Mouse (Mus musculus) forebrain, postnatal 0 days (tissue): Measurements from ENCODE around the gene Ppil1. TPM values are rescaled to one million over a fixed set of nuclear protein-coding genes. Genes with fewer than 3 reads are reported as not detected.
"Not testable (repeated sequence)": the region's sequence is repeated elsewhere in the genome, so short reads cannot be mapped to it uniquely, and the experiment has no call there.

ENCODE experiments used
- ATAC-seq: fragments of 200-750 bp; cut with Nextera tagmentation; 2 replicates; pipeline ENCODE4 v1.8.0; 2017; ENCODE audit warnings: mild to moderate bottlenecking, moderate library complexity
- DNase-seq: peaks from one replicate; pipeline ENCODE4 v3.0.0-alpha.2; 2015
- H3K27ac ChIP-seq: fragments of 300-500 bp; sonication (generic); 2 replicates; pipeline ENCODE4 v1.5.1; 2014; ENCODE audit warnings: low read depth, mild to moderate bottlenecking, antibody characterized with exemption, low read length, moderate library complexity, mixed read lengths
- H3K27me3 ChIP-seq: fragments of 300-500 bp; sonication (generic); 2 replicates; pipeline ENCODE4 v1.6.1; 2014; ENCODE audit warnings: mild to moderate bottlenecking, low read length, mixed read lengths; ENCODE audit not compliant: insufficient read depth
- H3K36me3 ChIP-seq: fragments of 300-500 bp; sonication (generic); 2 replicates; pipeline ENCODE4 v1.6.1; 2014; ENCODE audit warnings: mild to moderate bottlenecking, moderate library complexity; ENCODE audit not compliant: insufficient read depth
- H3K4me1 ChIP-seq: fragments of 300-500 bp; sonication (generic); 2 replicates; pipeline ENCODE4 v1.6.1; 2014; ENCODE audit warnings: antibody characterized with exemption; ENCODE audit not compliant: insufficient read depth
- H3K4me2 ChIP-seq: fragments of 300-500 bp; sonication (generic); 2 replicates; pipeline ENCODE4 v1.6.1; 2014; ENCODE audit warnings: low read depth, mild to moderate bottlenecking, moderate library complexity
- H3K4me3 ChIP-seq: fragments of 300-500 bp; sonication (generic); 2 replicates; pipeline ENCODE4 v1.5.1; 2014; ENCODE audit warnings: low read depth, low read length, mixed read lengths
- H3K9ac ChIP-seq: fragments of 300-500 bp; sonication (generic); 2 replicates; pipeline ENCODE4 v1.6.1; 2014; ENCODE audit warnings: mild to moderate bottlenecking
- H3K9me3 ChIP-seq: fragments of 300-500 bp; sonication (generic); 2 replicates; pipeline ENCODE4 v1.6.1; 2016; ENCODE audit warnings: low read length
- CTCF ChIP-seq: sonication (generic); IDR thresholded peaks from 2 replicates; pipeline ENCODE4 v1.5.1; 2016; ENCODE audit warnings: antibody characterized with exemption, control low read depth, low read depth
- WGBS: fragments of 180-500 bp; shearing (Covaris S2); extraction: QIAGEN DNeasy Blood & Tissue Kit; methylation state at CpG from one replicate; pipeline ENCODE4 v1.1.7; 2014; 5-methylcytosine and 5-hydroxymethylcytosine counted together
- polyA plus RNA-seq: library from polyadenylated mRNA; unstranded; fragments of >200 nt; fragmentation: Nextera tagmentation; extraction: Ambion mirVana; gene quantifications from 2 replicates; pipeline ENCODE4 v1.2.1, GENCODE M21; 2015
- total RNA-seq: library from RNA; depleted of rRNA; stranded (reverse); fragments of >200 nt; gene quantifications from 2 replicates; pipeline ENCODE4 v1.2.3, GENCODE M21; 2014

The Ppil1 gene
- total and polyA plus RNA-seq, 2 experiments from 2014 or later = 67.8 to 103 TPM

DNA sequence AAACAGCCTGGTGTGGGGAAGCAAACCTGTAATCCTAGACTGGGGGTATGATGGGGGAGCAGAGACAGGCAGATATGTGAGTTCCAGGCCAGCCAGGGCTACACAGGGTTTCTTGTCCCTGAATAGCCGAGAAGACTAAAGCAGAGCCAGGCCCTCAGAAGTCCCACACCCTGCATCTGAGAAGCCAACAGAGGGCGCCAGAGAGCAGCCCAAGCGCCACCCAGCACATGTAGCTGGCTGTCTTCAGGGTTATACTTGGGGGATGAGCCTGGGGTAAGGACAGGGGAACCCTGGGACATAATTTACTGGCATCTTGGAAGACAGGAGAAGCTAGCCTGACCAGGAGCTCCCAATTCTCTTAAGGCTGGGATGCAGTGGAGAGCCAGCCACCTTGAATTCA, 4.5 kb downstream of the Ppil1 start:
- H3K27me3 ChIP-seq = no peaks in the 10 kb centered on the region
- peak; percentile 65 for ATAC-seq
- H3K4me3 ChIP-seq = no peak overlapping the region
- 2% methylated on average over 3 of the region's 3 CpGs for WGBS
- DNase-seq = peak; percentile 86
- H3K4me1 ChIP-seq = peaks cover 14% of the 10 kb centered on the region
- H3K4me2 ChIP-seq = no peak overlapping the region
- H3K36me3 ChIP-seq = peaks cover 20% of the 10 kb centered on the region
- H3K9ac ChIP-seq = no peak overlapping the region
- TF ChIP-seq CTCF = peak; percentile 95
- H3K27ac ChIP-seq = no peak overlapping the region
- H3K9me3 ChIP-seq = no peaks in the 10 kb centered on the region

DNA sequence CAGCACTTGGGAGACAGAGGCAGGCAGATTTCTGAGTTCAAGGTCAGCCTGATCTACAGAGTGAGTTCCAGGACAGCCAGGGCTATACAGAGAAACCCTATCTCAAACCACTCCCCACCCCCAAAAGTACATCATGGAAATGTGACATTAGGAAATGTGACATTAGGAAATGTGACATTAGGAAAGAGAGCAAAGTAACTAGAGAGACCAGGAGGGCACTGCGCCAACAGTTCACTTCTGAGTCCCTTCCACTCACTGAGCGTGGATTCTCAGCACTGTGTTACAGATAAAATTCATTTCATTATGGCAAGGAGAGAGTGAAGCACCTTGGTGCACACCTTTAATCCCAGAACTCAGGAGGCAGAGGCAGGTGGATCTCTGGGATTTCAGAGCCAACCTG, 5.1 kb downstream of the Ppil1 start:
- Histone ChIP-seq H3K27ac (no peak overlapping the region), H3K4me1 (peaks cover 11% of the 10 kb centered on the region; the same call in 1 of the 2 replicates), H3K4me2 (no peak overlapping the region), H3K9ac (no peak overlapping the region), H3K4me3 (no peak overlapping the region), H3K27me3 (no peaks in the 10 kb centered on the region), H3K36me3 (peaks cover 20% of the 10 kb centered on the region), H3K9me3 (no peaks in the 10 kb centered on the region)
- no peak for ATAC-seq
- TF ChIP-seq CTCF = no peak
- no peak for DNase-seq
- WGBS = 89% methylated on average over 2 of the region's 2 CpGs

DNA sequence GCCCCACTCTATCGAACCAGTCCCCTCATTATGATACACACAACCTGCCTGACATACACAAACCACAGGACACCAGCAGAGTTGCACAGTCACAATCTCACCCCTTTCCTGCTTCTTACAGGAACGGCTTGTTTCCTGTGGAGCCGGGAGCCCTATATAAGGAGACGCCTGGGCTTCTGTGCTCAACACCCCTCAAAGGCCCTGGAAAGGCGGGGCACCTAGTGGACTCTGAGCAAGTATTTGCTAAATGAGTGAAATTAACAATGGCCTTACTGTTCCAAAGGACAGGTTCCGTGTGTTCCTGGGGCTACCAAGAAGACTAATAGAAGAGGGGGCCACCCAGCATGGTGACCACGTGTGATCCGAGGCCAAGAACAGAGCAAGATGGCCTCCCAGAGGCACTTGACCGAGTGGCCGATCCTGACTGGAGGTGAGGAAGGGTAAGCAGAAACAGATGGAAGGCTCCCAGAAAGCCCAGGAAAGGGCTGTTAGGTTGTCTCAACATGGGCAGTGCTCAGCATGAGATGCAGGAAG, 5.9 kb downstream of the Ppil1 start:
- Histone ChIP-seq H3K9ac (no peak overlapping the region), H3K9me3 (no peaks in the 10 kb centered on the region), H3K4me2 (no peak overlapping the region), H3K4me1 (peaks cover 9% of the 10 kb centered on the region; the same call in 1 of the 2 replicates), H3K27me3 (no peaks in the 10 kb centered on the region), H3K4me3 (no peak overlapping the region), H3K27ac (no peak overlapping the region), H3K36me3 (peaks cover 20% of the 10 kb centered on the region)
- WGBS = 83% methylated on average over 10 of the region's 10 CpGs
- DNase-seq = no peak
- no peak for TF ChIP-seq CTCF
- no peak for ATAC-seq

DNA sequence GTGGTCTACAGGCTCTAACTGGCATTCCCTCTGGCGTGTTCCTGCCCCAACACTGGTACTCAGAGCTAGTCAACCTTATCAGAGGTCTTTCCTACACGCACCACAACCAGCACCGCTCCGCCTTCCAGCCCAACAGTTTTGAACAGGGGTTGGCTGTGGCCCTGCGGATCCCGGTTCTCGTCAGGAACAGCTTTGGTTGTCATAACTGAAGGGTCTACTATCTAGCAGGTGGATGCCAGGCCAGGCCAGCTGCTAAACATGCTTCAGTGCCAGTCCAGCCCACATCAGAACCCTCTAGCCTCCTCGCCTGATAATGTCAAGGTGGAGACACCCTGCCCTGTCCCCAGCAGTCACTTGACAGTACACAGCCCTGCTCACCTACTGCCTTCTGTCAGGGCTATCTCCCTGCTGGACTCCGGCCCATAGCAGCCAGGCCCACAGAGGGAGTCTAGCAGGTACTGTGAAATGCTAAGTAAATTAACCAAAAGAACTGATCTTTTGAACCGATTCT, 6.9 kb downstream of the Ppil1 start:
- H3K9ac ChIP-seq = no peak overlapping the region
- WGBS = 92% methylated on average over 10 of the region's 10 CpGs
- H3K9me3 ChIP-seq = no peaks in the 10 kb centered on the region
- no peak overlapping the region for H3K4me3 ChIP-seq
- no peaks in the 10 kb centered on the region for H3K4me1 ChIP-seq
- no peak overlapping the region for H3K27ac ChIP-seq
- H3K36me3 ChIP-seq = peaks cover 20% of the 10 kb centered on the region
- no peak for DNase-seq
- ATAC-seq = no peak
- H3K4me2 ChIP-seq = no peak overlapping the region
- TF ChIP-seq CTCF = no peak
- no peaks in the 10 kb centered on the region for H3K27me3 ChIP-seq

DNA sequence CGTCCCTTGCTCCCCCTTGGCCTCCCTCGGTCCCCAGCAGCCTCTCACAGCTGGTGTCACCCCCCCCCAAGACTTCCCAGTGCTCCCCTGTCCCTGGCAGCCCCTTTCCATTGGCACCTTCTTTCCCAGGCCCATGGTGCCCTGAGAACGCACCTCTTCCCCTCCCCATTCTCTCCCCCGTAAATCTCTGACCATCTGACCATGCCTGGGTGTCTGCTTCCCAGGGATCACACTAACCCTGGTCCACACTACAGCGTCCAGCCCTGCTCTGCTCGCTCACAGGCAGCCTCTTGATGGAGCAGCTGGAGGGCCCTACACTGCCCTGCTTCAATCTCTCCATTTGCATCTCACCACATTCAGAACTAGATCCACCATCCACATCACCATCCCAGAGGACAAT, 7.5 kb downstream of the Ppil1 start:
- no peak for ATAC-seq
- Histone ChIP-seq H3K4me3 (no peak overlapping the region), H3K4me1 (no peaks in the 10 kb centered on the region), H3K9ac (no peak overlapping the region), H3K36me3 (peaks cover 21% of the 10 kb centered on the region), H3K27me3 (no peaks in the 10 kb centered on the region), H3K9me3 (no peaks in the 10 kb centered on the region), H3K27ac (no peak overlapping the region), H3K4me2 (no peak overlapping the region)
- WGBS = 85% methylated on average over 6 of the region's 6 CpGs
- no peak for DNase-seq
- TF ChIP-seq CTCF = no peak

DNA sequence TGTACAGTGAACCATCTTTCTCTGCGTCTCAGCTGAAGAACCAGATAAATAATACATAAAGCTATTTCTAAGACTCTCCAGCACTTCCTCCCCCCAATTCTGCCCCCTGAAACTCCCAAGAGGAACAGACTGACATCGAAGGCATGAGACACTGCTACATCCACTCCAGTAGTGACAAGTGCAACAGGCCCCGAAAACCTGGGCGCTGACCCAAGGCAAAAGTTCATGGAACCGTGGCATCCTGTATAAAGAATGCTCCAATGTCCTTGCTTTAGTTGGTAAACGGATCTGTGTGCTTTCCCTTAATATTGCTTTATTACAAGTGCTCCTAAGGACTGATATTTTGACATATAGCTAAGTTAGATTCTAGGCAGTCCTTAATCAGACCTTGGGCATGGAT, 9.2 kb downstream of the Ppil1 start:
- not testable (repeated sequence) for H3K27me3 ChIP-seq, ATAC-seq, H3K9ac ChIP-seq, H3K4me2 ChIP-seq, H3K4me3 ChIP-seq, DNase-seq, H3K4me1 ChIP-seq, H3K9me3 ChIP-seq, H3K27ac ChIP-seq
- peaks cover 37% of the 10 kb centered on the region for H3K36me3 ChIP-seq
- WGBS = 92% methylated on average over 6 of the region's 6 CpGs

DNA sequence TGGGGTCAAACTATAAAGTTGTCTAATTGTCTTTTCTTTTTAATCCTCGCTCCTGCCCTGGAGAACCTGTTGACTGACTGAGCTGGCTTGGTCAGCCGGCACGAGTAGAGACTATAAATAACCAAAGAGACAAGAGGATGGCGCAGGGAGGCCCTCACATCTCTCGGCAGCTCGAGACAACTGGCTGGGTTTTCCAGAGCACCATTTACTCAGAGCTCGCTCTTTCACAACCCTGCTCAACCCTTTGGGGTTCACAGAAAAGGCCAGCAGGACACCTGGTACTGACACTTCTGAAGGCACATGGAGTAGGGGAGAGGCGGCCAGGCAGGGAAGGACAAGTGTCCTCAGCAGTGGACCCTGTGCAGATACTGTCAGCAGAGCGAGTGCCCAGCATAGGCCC, 10.3 kb downstream of the Ppil1 start:
- Histone ChIP-seq H3K4me3 (no peak overlapping the region), H3K4me2 (no peak overlapping the region), H3K4me1 (no peaks in the 10 kb centered on the region), H3K9ac (no peak overlapping the region), H3K36me3 (peaks cover 43% of the 10 kb centered on the region), H3K27ac (no peak overlapping the region), H3K27me3 (no peaks in the 10 kb centered on the region), H3K9me3 (no peaks in the 10 kb centered on the region)
- DNase-seq (no peak), ATAC-seq (no peak)
- WGBS = 87% methylated on average over 9 of the region's 9 CpGs
- TF ChIP-seq CTCF = no peak

DNA sequence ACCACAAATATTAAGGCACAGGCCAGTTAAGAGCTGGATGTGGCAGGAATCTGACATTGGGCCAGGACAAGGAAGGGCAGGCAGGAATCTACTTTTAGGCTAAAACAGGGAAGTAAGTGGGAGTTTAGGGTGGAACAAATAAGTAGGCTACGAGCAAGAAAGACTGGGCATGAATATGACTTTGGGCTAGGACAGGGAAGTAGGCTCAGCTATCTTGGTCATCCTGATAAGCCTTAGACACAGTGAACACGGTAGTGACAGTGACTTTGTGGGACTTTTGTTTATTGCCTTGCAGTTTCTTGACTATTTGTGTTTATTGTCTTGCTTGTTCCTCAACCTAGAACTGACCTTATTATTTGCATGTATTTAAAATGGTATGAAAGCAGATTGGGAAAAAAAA, 10.8 kb downstream of the Ppil1 start:
- Histone ChIP-seq H3K4me3 (no peak overlapping the region), H3K27ac (no peak overlapping the region), H3K4me1 (no peaks in the 10 kb centered on the region), H3K36me3 (peaks cover 41% of the 10 kb centered on the region), H3K9me3 (no peaks in the 10 kb centered on the region), H3K9ac (no peak overlapping the region), H3K27me3 (no peaks in the 10 kb centered on the region), H3K4me2 (no peak overlapping the region)
- 95% methylated on average over 2 of the region's 2 CpGs for WGBS
- no peak for DNase-seq
- no peak for ATAC-seq
- no peak for TF ChIP-seq CTCF
